Mouse (Mus musculus) small intestine, adult 2 months (tissue): Measurements from ENCODE around the gene Stap1. TPM values are rescaled to one million over a fixed set of nuclear protein-coding genes. Genes with fewer than 3 reads are reported as not detected.
A peak's percentile ranks its signal among the peaks of the same experiment; 100 is the strongest.

Experiments used
- H3K27ac ChIP-seq: fragments of 200-500 bp; 2 replicates; pipeline ENCODE4 v1.5.1; 2012; ENCODE audit warnings: low read depth, low read length, control low read depth, inconsistent platforms; ENCODE audit not compliant: insufficient read depth
- H3K27me3 ChIP-seq: fragments of 200-500 bp; 2 replicates; pipeline ENCODE4 v1.6.1; 2012; ENCODE audit warnings: mild to moderate bottlenecking, moderate library complexity, low read length, inconsistent platforms; ENCODE audit not compliant: control insufficient read depth, insufficient read depth
- H3K36me3 ChIP-seq: fragments of 200-500 bp; 2 replicates; pipeline ENCODE4 v1.6.1; 2012; ENCODE audit warnings: mild to moderate bottlenecking, low read length, control low read depth, inconsistent platforms; ENCODE audit not compliant: control insufficient read depth, insufficient read depth
- H3K4me1 ChIP-seq: fragments of 200-500 bp; 2 replicates; pipeline ENCODE4 v1.6.1; 2012; ENCODE audit warnings: low read length, inconsistent platforms, mixed read lengths; ENCODE audit not compliant: control insufficient read depth, insufficient read depth, insufficient read length
- H3K4me3 ChIP-seq: fragments of 200-500 bp; 2 replicates; pipeline ENCODE4 v1.5.1; 2012; ENCODE audit warnings: low read depth, mild to moderate bottlenecking, control low read depth, inconsistent platforms, low read length, moderate library complexity
- CTCF ChIP-seq: fragments of 200-500 bp; IDR thresholded peaks from 2 replicates; pipeline ENCODE4 v1.5.1; 2012; ENCODE audit warnings: low read depth, mild to moderate bottlenecking, control low read depth, inconsistent platforms, low read length, moderate library complexity, mixed read lengths; ENCODE audit not compliant: insufficient replicate concordance, insufficient read length; ENCODE audit errors: extremely low read depth
- POLR2A ChIP-seq: fragments of 200-500 bp; IDR thresholded peaks from 2 replicates; pipeline ENCODE4 v1.6.1; 2012; ENCODE audit warnings: low read depth, mild to moderate bottlenecking, control low read depth, inconsistent platforms, low read length, moderate library complexity
- WGBS: fragments of 180-500 bp; shearing (Covaris S2); methylation state at CpG from one replicate; pipeline ENCODE4 v1.1.7; 2018; 5-methylcytosine and 5-hydroxymethylcytosine counted together
- polyA plus RNA-seq: library from polyadenylated mRNA; depleted of rRNA; stranded (reverse); fragments of >200 nt; gene quantifications from 2 replicates; pipeline ENCODE4 v1.2.3, GENCODE M21; 2012; rRNA removed

Gene Stap1
- polyA plus RNA-seq = 0.15 and 0.25 TPM in 2 replicates

GRCm38 (mm10) chr5:86071538-86071937, at the start of gene Stap1:
Stap1 (plus strand) TSS chr5:86071746.
- Histone ChIP-seq H3K4me3 (peak within 1 kb of the TSS; percentile 64), H3K36me3 (no peaks in the 10 kb centered on the region), H3K4me1 (0 out of 2 replicates have a peak, but pooled peaks cover 5% of the 10 kb centered on the region), H3K27ac (peak within 1 kb of the TSS; percentile 58; the same call in 1 of the 2 replicates), H3K27me3 (no peaks in the 10 kb centered on the region; the same call in 1 of the 2 replicates)
- TF ChIP-seq CTCF (no peak), POLR2A (no peak)
- WGBS = 48% methylated on average over 7 of the region's 7 CpGs

GRCm38 (mm10) chr5:86029820-86030219, 41.7 kb upstream of the Stap1 start:
- H3K4me3 ChIP-seq = no peak overlapping the region
- H3K36me3 ChIP-seq = peaks cover 30% of the 10 kb centered on the region
- H3K27me3 ChIP-seq = no peaks in the 10 kb centered on the region
- no peaks in the 10 kb centered on the region for H3K4me1 ChIP-seq
- H3K27ac ChIP-seq = no peak overlapping the region
- 88% methylated on average over 2 of the region's 2 CpGs for WGBS
- TF ChIP-seq POLR2A = no peak
- TF ChIP-seq CTCF = no peak

GRCm38 (mm10) chr5:86063501-86063900, 8.0 kb upstream of the Stap1 start:
- H3K4me1 ChIP-seq = 0 out of 2 replicates have a peak, but pooled peaks cover 5% of the 10 kb centered on the region
- no peak overlapping the region for H3K4me3 ChIP-seq
- H3K27me3 ChIP-seq = no peaks in the 10 kb centered on the region
- H3K27ac ChIP-seq = no peak overlapping the region
- 82% methylated on average over 1 of the region's 1 CpGs for WGBS
- no peak for TF ChIP-seq CTCF
- TF ChIP-seq POLR2A = no peak
- 0 out of 2 replicates have a peak, but pooled peaks cover 1% of the 10 kb centered on the region for H3K36me3 ChIP-seq

GRCm38 (mm10) chr5:86065101-86065875, 6.3 kb upstream of the Stap1 start, which contains the start of gene Cenpc1:
Cenpc1 (minus strand) TSS chr5:86065583.
- Histone ChIP-seq H3K27ac (peak within 1 kb of the TSS; percentile 61), H3K4me3 (peak within 1 kb of the TSS; percentile 71), H3K4me1 (0 out of 2 replicates have a peak, but pooled peaks cover 5% of the 10 kb centered on the region), H3K27me3 (no peaks in the 10 kb centered on the region), H3K36me3 (0 out of 2 replicates have a peak, but pooled peaks cover 1% of the 10 kb centered on the region)
- TF ChIP-seq POLR2A = peak; percentile 43; the same call in 1 of the 2 replicates
- TF ChIP-seq CTCF = no peak
- WGBS = under 1% methylated on average over 60 of the region's 60 CpGs

- WGBS = under 1% methylated on average over 17 of the region's 17 CpGs
- Histone ChIP-seq H3K27ac (peak overlapping the region; percentile 61), H3K27me3 (no peaks in the 10 kb centered on the region), H3K4me3 (peak overlapping the region; percentile 71), H3K36me3 (0 out of 2 replicates have a peak, but pooled peaks cover 1% of the 10 kb centered on the region), H3K4me1 (0 out of 2 replicates have a peak, but pooled peaks cover 5% of the 10 kb centered on the region)
- no peak for TF ChIP-seq CTCF
- no peak for TF ChIP-seq POLR2A
Observed at GRCm38 (mm10) chr5:86065876-86066550, 5.5 kb upstream of the Stap1 start.

- Histone ChIP-seq H3K27me3 (no peaks in the 10 kb centered on the region), H3K36me3 (0 out of 2 replicates have a peak, but pooled peaks cover 1% of the 10 kb centered on the region), H3K4me1 (0 out of 2 replicates have a peak, but pooled peaks cover 5% of the 10 kb centered on the region), H3K27ac (peak overlapping the region; percentile 61), H3K4me3 (peak overlapping the region; percentile 71)
- TF ChIP-seq CTCF = peak; percentile 94
- TF ChIP-seq POLR2A = no peak
- under 1% methylated on average over 17 of the region's 17 CpGs for WGBS
Observed at GRCm38 (mm10) chr5:86066551-86066929, 5.0 kb upstream of the Stap1 start.
